Mouse (Mus musculus): ENCODE results near the gene Cmbl. TPM values are rescaled to one million over a fixed set of nuclear protein-coding genes. Genes with fewer than 3 reads are reported as not detected.
A peak's percentile ranks its signal among the peaks of the same experiment; 100 is the strongest.

The Cmbl gene
- polyA plus RNA-seq, 1 experiment from 2014 or later, result 1.3 TPM

DNA sequence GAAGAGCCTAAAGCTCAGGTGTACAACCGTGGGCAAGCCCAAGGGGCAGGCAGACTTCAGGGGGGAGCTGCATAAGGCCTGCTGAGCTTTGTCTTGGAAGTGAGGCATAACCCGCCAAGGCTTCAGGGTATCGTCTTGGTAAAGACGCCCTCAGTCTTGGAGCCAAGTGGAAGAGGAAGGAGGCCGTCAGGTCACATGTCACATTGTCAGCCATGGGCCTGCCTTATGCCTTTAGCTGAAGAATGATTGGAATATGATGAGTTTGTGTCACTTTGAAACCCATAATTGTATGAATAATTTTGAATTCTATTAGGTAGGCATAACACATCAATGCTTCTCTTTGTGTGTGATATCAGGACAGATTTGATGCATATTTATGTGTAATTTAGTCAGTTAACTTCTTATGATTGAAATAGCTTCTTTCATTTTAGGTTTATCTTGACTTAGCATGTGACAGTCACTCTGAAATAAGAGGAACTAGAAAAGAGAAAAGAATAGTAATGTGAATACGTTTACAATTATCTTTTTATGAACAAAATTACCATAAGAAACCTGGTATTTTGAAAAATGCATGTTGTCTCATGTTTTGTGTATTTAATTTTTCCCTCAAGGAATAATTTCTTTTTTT lies 48.8 kb downstream of the Cmbl start:
- DNase-seq (ENCODE audit: low spot score) (no peak), ATAC-seq (ENCODE audit: low FRiP score) (no peak)
- Histone ChIP-seq H3K9me3 (ENCODE audit: control insufficient read depth, low read length) (no peaks in the 10 kb centered on the region), H3K27ac (ENCODE audit: low read depth, low read length) (no peak overlapping the region), H3K9ac (ENCODE audit: low read depth, low read length) (no peak overlapping the region), H3K4me2 (replicated peaks; ENCODE audit: low read depth, low read length) (no peak overlapping the region), H3K36me3 (ENCODE audit: control insufficient read depth, insufficient read depth, low read length) (0 out of 2 replicates have a peak, but pooled peaks cover 2% of the 10 kb centered on the region), H3K4me3 (ENCODE audit: low read depth, low read length) (no peak overlapping the region), H3K4me1 (replicated peaks; ENCODE audit: control insufficient read depth, insufficient read depth, low read length) (no peaks in the 10 kb centered on the region), H3K27me3 (ENCODE audit: control insufficient read depth, insufficient read depth, low read length) (no peaks in the 10 kb centered on the region)
- 89% methylated on average over 6 of the region's 6 CpGs for WGBS

- no peak overlapping the region for H3K4me3 ChIP-seq (ENCODE audit: low read depth, low read length)
- H3K9ac ChIP-seq (ENCODE audit: low read depth, low read length), result no peak overlapping the region
- ATAC-seq (ENCODE audit: low FRiP score), result no peak
- no peak for DNase-seq (ENCODE audit: low spot score)
- H3K4me1 ChIP-seq (replicated peaks; ENCODE audit: control insufficient read depth, insufficient read depth, low read length), result no peaks in the 10 kb centered on the region
- no peaks in the 10 kb centered on the region for H3K27me3 ChIP-seq (ENCODE audit: control insufficient read depth, insufficient read depth, low read length)
- H3K9me3 ChIP-seq (ENCODE audit: control insufficient read depth, low read length), result no peaks in the 10 kb centered on the region
- no peak overlapping the region for H3K4me2 ChIP-seq (replicated peaks; ENCODE audit: low read depth, low read length)
- 91% methylated on average over 2 of the region's 2 CpGs for WGBS
- 0 out of 2 replicates have a peak, but pooled peaks cover 2% of the 10 kb centered on the region for H3K36me3 ChIP-seq (ENCODE audit: control insufficient read depth, insufficient read depth, low read length)
- H3K27ac ChIP-seq (ENCODE audit: low read depth, low read length), result no peak overlapping the region
Measured at GRCm38 (mm10) chr15:31614666-31615065, 49.5 kb downstream of the Cmbl start.

GRCm38 (mm10) chr15:31617261-31617660 lies 52.1 kb downstream of the Cmbl start:
- no peak for ATAC-seq (ENCODE audit: low FRiP score)
- WGBS, result 93% methylated on average over 9 of the region's 9 CpGs
- Histone ChIP-seq H3K9me3 (ENCODE audit: control insufficient read depth, low read length) (no peaks in the 10 kb centered on the region), H3K4me1 (replicated peaks; ENCODE audit: control insufficient read depth, insufficient read depth, low read length) (no peaks in the 10 kb centered on the region), H3K36me3 (ENCODE audit: control insufficient read depth, insufficient read depth, low read length) (0 out of 2 replicates have a peak, but pooled peaks cover 2% of the 10 kb centered on the region), H3K27ac (ENCODE audit: low read depth, low read length) (no peak overlapping the region), H3K4me2 (replicated peaks; ENCODE audit: low read depth, low read length) (no peak overlapping the region), H3K27me3 (ENCODE audit: control insufficient read depth, insufficient read depth, low read length) (no peaks in the 10 kb centered on the region), H3K4me3 (ENCODE audit: low read depth, low read length) (no peak overlapping the region), H3K9ac (ENCODE audit: low read depth, low read length) (no peak overlapping the region)
- DNase-seq (ENCODE audit: low spot score), result no peak

GRCm38 (mm10) chr15:31619521-31619920 lies 54.3 kb downstream of the Cmbl start:
- Histone ChIP-seq H3K4me2 (replicated peaks; ENCODE audit: low read depth, low read length) (no peak overlapping the region), H3K4me1 (replicated peaks; ENCODE audit: control insufficient read depth, insufficient read depth, low read length) (no peaks in the 10 kb centered on the region), H3K4me3 (ENCODE audit: low read depth, low read length) (no peak overlapping the region), H3K27me3 (ENCODE audit: control insufficient read depth, insufficient read depth, low read length) (no peaks in the 10 kb centered on the region), H3K27ac (ENCODE audit: low read depth, low read length) (no peak overlapping the region), H3K36me3 (ENCODE audit: control insufficient read depth, insufficient read depth, low read length) (0 out of 2 replicates have a peak, but pooled peaks cover 2% of the 10 kb centered on the region), H3K9me3 (ENCODE audit: control insufficient read depth, low read length) (no peaks in the 10 kb centered on the region), H3K9ac (ENCODE audit: low read depth, low read length) (no peak overlapping the region)
- DNase-seq (ENCODE audit: low spot score) (no peak), ATAC-seq (ENCODE audit: low FRiP score) (no peak)
- WGBS, result 96% methylated on average over 8 of the region's 8 CpGs

- H3K4me1 ChIP-seq (replicated peaks; ENCODE audit: control insufficient read depth, insufficient read depth, low read length), result no peaks in the 10 kb centered on the region
- peak; percentile 15 for DNase-seq (ENCODE audit: low spot score)
- no peak overlapping the region for H3K9ac ChIP-seq (ENCODE audit: low read depth, low read length)
- H3K9me3 ChIP-seq (ENCODE audit: control insufficient read depth, low read length), result no peaks in the 10 kb centered on the region
- H3K4me2 ChIP-seq (replicated peaks; ENCODE audit: low read depth, low read length), result no peak overlapping the region
- no peak for ATAC-seq (ENCODE audit: low FRiP score)
- H3K36me3 ChIP-seq (ENCODE audit: control insufficient read depth, insufficient read depth, low read length), result no peaks in the 10 kb centered on the region
- H3K4me3 ChIP-seq (ENCODE audit: low read depth, low read length), result no peak overlapping the region
- H3K27ac ChIP-seq (ENCODE audit: low read depth, low read length), result no peak overlapping the region
- WGBS, result 56% methylated on average over 12 of the region's 12 CpGs
- no peaks in the 10 kb centered on the region for H3K27me3 ChIP-seq (ENCODE audit: control insufficient read depth, insufficient read depth, low read length)
Measured at GRCm38 (mm10) chr15:31627277-31628154, 62.3 kb downstream of the Cmbl start.

DNA sequence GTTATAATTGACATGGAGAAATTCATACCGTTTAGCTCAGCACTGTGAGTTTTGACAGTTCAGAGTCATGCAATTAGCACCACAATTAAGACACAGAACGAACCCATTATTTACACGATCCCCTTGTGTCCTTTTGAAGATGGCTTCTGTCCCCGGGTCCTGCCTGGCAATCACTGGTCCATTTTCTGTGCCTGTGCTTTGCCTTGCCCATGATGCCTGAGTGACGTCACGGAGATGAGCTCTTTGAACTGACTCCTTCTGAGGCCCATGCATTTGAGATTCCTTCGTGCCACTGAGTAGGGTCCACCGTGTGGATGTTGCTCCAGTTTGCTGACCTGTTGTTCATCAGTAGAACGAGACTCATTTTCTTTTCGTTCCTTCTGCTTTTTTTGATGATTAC lies 63.0 kb downstream of the Cmbl start:
- Histone ChIP-seq H3K4me1 (replicated peaks; ENCODE audit: control insufficient read depth, insufficient read depth, low read length) (no peaks in the 10 kb centered on the region), H3K4me3 (ENCODE audit: low read depth, low read length) (no peak overlapping the region), H3K9ac (ENCODE audit: low read depth, low read length) (no peak overlapping the region), H3K36me3 (ENCODE audit: control insufficient read depth, insufficient read depth, low read length) (no peaks in the 10 kb centered on the region), H3K27me3 (ENCODE audit: control insufficient read depth, insufficient read depth, low read length) (no peaks in the 10 kb centered on the region), H3K27ac (ENCODE audit: low read depth, low read length) (no peak overlapping the region), H3K9me3 (ENCODE audit: control insufficient read depth, low read length) (no peaks in the 10 kb centered on the region), H3K4me2 (replicated peaks; ENCODE audit: low read depth, low read length) (no peak overlapping the region)
- 78% methylated on average over 10 of the region's 10 CpGs for WGBS
- no peak for DNase-seq (ENCODE audit: low spot score)
- ATAC-seq (ENCODE audit: low FRiP score), result no peak

DNA sequence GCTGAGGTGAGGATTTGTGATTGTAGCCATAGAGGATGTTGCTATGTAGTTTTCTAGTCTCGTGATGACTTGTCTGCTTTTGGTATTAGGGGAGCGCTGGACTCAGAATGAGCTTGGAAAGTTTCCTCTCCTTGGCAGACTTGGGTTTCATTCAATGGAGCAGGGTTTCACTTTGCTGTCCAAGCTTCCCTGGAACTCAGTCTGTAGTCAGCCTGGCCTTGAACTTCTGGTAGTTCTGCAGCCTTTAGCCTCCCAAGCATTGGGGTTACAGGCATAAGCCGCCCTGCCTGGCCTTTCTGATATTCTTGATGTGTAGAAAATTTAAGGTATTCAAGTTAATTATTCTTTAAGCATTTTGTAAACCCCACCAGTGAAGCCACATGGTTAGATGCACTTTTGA lies 64.4 kb downstream of the Cmbl start:
- DNase-seq (ENCODE audit: low spot score) (no peak), ATAC-seq (ENCODE audit: low FRiP score) (no peak)
- H3K4me2 ChIP-seq (replicated peaks; ENCODE audit: low read depth, low read length), result no peak overlapping the region
- no peak overlapping the region for H3K27ac ChIP-seq (ENCODE audit: low read depth, low read length)
- H3K4me3 ChIP-seq (ENCODE audit: low read depth, low read length), result no peak overlapping the region
- H3K36me3 ChIP-seq (ENCODE audit: control insufficient read depth, insufficient read depth, low read length), result no peaks in the 10 kb centered on the region
- no peaks in the 10 kb centered on the region for H3K27me3 ChIP-seq (ENCODE audit: control insufficient read depth, insufficient read depth, low read length)
- 89% methylated on average over 3 of the region's 3 CpGs for WGBS
- no peaks in the 10 kb centered on the region for H3K9me3 ChIP-seq (ENCODE audit: control insufficient read depth, low read length)
- H3K9ac ChIP-seq (ENCODE audit: low read depth, low read length), result no peak overlapping the region
- no peaks in the 10 kb centered on the region for H3K4me1 ChIP-seq (replicated peaks; ENCODE audit: control insufficient read depth, insufficient read depth, low read length)

DNA sequence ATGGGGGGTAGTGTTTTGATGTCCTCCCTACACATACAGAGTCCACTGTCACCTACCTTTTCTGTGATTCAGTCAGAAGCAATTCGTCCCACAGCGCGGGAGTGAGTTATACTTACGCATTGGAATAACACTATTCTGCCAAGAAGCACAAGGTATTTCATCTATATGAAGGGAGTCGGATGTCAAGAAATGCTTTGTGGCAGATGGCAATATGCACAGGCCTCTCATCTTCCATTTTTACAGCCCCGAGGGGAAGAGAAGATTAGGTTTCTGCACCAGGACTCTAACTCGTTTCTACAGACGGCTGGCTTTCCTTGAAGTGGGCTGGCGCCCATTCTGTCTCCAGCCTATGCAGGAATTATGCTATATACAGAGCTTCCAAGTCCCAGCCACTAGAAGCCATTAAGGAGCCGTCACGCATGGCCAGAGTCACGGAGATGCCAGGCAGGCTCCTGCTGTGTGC lies 66.2 kb downstream of the Cmbl start:
- no peak for ATAC-seq (ENCODE audit: low FRiP score)
- Histone ChIP-seq H3K4me3 (ENCODE audit: low read depth, low read length) (no peak overlapping the region), H3K36me3 (ENCODE audit: control insufficient read depth, insufficient read depth, low read length) (no peaks in the 10 kb centered on the region), H3K9me3 (ENCODE audit: control insufficient read depth, low read length) (no peaks in the 10 kb centered on the region), H3K27ac (ENCODE audit: low read depth, low read length) (no peak overlapping the region), H3K4me1 (replicated peaks; ENCODE audit: control insufficient read depth, insufficient read depth, low read length) (no peaks in the 10 kb centered on the region), H3K27me3 (ENCODE audit: control insufficient read depth, insufficient read depth, low read length) (no peaks in the 10 kb centered on the region), H3K4me2 (replicated peaks; ENCODE audit: low read depth, low read length) (no peak overlapping the region), H3K9ac (ENCODE audit: low read depth, low read length) (no peak overlapping the region)
- 77% methylated on average over 12 of the region's 12 CpGs for WGBS
- no peak for DNase-seq (ENCODE audit: low spot score)

All from hindbrain, embryonic 11.5 days (tissue).